Mouse (Mus musculus) lung, postnatal 4 days (tissue): ENCODE results near the gene Bad.
"Not testable (repeated sequence)": the region's sequence is repeated elsewhere in the genome, so short reads cannot be mapped to it uniquely, and the experiment has no call there.

Experiments
- DNase-seq, 2 experiments: peaks; one replicate each; pipeline ENCODE4 v3.0.0; 2021

The Bad gene

DNA sequence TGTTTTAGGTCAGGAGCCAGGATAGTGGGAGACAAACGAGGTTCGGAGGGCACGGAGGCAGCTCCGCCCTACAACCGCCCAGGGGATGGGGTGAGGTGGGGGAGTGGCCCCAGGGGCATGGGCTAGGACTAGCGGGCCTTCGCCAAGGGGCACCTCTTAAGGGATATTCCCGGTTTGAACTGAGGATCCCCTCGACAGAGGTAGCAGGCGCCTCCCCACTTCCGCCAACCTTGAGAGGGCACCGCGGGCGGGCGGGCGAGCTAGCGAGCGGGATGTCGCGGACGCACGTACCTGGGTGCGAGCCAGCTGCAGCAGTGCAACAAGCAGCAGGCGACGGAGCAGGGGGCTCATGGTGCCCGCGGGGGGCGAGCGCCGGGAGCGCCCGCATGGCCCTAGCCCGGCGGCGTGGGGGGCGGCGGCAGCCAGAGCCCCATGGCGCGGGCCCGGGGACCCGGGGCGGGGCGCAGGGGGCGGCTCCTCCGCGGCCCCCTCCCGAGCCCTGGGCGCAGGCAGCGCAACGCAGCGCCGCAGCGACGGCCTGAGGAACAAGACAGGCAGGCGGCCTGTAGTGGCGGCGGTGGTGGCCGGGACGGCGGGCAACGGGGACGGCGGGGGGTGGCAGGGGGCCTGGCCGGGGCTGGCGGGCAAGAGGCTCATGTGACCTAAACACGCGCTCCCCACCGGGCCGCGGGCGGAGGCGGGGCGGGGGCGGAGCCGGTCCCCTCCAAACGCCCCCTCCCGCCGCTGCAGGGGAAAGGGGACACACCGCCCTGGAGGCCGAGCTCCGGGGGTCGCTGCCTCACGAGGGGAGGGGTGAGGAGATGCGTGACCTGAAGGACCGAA is 45.6 kb downstream of the Bad start, which contains the start of gene Vegfb:
Gene Vegfb, minus strand, starts transcription at position 591 of the 843 bp plus-strand sequence.
- peak; percentile 68 to 79 for DNase-seq

DNA sequence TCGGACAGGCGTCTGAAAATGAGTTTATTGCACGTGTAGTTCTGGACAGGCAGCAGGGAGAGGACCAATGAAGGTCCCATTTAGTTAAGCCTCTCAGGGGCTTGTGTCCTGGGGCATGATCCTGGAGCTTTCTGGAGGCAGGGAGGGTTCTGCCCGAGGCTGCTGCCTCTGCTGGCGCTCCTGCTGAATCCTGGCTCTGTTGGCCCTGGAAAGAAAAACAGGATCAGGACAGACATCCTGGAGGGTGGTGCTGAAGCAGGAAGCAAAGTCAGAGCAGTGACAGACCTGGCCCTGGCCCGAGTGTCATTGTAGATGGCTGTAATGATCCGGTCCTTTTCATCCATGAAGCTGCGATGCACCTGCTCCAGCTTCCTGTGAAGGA is 46.2 kb downstream of the Bad start:
- no peak for DNase-seq

DNA sequence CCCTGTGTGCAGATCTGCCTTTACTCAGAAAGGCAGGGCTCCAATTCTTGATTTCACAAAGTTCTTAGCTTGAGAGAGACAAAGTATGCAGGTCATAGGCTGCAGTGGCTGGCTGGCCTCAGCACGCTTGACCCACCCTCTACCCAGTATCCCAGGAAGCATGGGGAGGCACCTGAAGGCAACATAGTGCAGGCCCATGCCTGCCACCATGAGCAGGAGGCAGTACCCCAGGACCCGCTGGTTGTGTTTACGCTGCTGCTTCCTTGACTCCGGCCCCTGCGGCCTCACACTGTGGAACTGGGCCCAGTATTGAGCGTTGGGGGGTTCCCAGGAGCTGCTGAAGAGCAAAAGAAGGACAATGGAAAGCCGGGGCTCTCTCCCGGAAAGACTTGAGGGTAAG is 47.6 kb downstream of the Bad start:
- no peak for DNase-seq

DNA sequence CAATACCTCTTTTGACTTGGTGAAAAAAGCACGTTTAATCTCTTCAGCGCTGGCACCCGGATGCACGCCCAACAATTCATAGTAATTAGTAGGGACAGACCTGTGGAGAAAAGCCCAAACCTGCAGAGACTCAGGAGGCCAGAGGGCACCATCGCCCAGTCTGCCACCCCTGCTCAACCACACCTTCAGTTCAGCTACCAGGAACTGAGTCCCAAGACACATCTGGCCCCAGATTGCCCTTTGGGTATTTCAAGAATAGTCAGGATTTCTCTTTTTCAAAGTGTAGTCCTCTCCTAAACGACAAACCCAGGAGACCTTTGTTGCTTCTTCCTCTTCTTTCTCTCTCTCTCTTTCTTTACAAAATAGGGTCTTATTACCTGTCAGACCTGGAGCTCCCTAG is 49.1 kb downstream of the Bad start:
- DNase-seq = no peak

DNA sequence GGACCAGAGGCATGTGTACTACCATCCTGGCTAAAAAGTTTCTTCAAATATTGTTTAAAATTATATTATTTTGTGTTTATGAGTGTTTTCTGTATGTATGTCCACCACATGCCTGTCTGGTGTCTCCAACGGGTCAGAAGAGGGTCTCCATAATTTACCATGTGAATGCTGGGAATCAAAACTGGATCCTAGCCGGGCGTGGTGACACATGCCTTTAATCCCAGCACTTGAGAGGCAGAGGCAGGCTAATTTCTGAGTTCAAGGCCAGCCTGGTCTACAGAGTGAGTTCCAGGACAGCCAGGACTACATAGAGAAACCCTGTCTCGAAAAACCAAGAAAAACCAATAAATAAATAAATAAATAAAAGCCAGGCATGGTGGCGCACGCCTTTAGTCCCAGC is 49.5 kb downstream of the Bad start:
- not testable (repeated sequence) for DNase-seq

DNA sequence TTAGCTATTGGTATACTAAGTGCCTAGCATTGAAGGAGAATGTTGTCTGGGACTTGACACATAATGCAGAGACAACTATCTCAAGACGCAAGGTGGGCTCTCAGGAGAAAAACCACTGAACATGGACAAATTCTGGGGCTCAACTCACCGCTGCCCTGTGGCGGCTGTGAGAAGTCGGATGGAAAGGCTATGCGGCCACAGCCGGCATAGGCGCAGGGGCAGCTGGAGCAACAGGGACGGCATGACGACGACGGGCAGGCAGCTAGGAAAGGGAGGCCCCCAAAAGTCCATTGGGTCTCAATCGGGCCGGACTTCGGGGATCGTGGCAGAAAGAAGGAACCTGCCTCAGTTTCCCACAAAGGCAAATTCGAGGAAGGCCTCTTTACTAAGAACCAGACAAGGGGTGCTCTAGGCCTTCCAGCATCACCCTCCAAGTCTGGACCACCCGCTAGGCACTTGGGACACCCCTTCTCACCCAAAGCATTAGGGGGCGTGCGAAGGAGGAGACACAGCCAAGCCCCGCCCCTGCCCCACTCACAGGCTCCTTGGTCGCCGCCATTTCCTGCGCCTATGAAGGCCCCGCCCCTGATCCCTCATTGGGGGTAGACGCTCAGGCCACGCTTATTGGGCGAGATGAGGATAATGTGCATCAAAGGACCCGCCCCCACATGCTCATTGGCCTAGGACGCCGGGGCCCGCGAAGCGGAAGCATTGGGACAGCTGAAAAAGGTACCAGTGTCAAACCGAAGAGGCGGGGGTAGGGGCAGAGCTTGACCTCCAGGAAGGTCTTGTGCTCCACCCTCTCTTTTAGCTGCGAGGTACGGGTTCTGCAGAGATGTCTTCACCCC is 50.6 kb downstream of the Bad start, which contains the start of gene Dnajc4:
Gene Dnajc4, minus strand, starts transcription at position 562 of the 848 bp plus-strand sequence.
- peak; percentile 97 to 98 for DNase-seq

DNA sequence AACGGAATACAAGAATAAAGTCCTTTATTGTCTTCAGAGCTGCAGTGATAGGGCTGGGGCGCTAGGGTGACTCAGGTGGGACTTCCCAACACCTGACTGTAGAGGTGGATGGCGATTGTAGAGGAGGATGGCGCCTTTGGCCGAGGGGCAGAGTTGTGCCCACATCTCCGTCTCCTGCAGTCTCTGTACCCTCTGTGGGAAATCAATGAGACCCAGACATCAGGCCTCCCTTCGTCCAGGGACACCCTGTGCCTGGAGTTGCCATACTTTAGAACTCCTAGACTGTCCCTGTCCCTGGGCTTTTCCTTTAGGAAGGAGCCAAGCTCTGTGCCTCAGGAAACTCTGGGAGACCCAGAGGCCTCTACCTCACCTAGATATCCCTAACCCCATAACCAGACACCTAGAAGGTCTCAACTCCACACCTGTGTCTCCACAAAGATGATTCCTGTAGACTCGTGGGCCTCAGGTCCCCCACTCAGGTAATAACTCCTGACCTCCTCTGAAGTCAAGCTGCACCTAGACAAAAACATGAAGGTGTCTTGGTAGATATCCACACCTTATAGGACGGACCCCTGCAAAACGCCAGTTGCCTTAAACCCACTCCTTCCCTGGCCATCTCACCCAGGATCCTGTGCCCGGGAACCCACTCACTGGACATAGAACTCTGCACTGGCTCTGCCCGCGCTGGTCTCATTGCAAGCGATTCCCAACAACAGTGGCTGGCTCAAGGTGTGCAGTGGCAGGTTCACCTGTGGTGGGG is 51.5 kb downstream of the Bad start:
- no peak for DNase-seq

DNA sequence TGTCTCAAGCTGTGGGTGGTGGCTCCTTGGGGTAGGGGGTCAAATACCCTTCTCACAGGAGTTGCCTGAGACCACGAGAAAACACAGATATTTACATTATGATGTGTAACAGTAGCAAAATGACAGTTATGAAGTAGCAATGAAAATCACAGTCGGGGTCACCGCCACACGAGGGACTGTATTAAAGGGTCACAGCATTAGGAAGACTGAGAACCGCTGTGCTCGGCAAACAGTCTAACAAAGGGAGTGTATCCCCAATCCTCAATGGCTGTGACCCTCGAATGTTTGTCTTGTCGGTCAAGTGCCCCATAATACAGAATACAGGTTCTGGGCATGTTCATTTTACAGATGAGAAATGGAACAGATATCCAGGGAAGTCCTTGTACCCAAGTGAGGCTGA is 52.3 kb downstream of the Bad start:
- no peak for DNase-seq

DNA sequence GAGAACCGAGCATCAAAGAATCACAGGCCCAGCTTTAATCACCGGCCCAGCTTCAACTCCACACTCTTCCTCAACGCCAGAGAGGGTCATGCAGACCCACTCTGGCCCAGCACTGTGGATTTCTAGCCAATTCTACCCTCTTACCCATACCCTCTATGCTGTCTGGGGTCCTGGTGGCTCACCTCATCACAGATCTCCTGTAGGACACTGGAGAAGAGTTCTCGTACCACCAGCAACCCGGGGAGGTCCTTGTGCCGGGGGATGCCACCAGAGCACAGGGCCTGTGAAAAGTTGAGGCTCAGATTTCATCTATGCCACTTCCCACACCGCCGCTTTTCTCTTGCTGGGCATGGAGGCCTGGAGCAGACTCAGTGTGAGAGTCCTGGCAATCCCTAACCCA is 52.8 kb downstream of the Bad start:
- no peak for DNase-seq

DNA sequence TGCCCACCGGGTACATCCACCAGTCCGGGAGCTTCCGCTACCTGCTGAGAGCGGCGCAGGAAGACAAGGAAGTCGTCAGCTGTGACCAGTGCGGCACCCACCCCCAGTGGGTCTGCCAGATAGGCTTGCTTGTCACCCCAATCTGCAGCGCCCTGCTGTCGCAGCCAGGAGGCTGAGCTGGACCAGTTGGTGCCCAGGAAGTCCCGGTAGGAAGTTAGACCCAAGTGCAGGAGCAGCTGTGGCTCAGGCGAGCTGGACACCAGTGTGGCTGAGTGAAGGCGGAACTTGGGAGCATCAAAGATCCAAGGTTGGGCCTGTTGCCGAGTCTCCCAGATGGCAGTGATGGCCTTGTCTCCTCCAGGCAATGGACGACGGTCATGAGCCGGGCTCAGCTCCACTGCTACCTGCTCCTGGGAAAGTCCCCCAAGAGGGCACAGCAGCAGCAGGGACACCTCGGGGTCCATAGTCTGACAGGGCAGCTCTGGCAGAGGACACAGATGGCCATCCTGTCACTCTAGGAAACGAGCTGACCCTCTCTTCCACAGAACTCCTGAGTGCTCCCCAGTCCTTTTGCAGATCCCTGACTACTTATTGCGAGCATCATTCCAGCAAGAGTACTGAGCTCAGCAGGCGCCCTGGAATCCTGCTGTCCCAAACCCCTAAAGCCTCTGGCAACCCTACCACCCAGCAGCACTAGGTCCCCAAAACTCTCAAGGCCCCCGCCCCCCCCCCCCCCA is 53.8 kb downstream of the Bad start:
- DNase-seq = no peak

DNA sequence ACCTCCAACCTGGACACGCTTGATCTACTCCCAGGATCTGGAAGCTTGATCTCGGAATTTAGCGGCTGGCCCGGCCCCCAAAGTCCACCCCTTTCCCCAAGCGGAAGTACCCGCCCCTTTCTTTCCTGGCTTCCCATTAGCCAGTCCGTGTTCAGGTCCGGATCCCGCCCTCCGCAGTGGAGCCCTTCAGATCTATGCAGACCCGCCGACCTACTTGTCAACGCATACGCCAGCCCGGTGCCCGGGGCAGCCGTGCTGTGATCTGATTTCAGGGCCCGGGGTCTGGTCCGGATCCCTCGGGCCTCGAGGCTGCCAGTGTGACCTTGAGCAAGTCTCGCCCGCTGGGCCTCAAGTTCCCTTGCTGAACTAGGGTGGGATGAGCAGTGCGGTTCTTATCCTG is 54.3 kb downstream of the Bad start, which contains the start of the genes Nudt22 and Trpt1:
Gene Nudt22, minus strand, starts transcription at position 112 of the 400 bp plus-strand sequence.
Gene Trpt1, plus strand, starts transcription at position 126 of the 400 bp plus-strand sequence.
- DNase-seq = peak; percentile 91

DNA sequence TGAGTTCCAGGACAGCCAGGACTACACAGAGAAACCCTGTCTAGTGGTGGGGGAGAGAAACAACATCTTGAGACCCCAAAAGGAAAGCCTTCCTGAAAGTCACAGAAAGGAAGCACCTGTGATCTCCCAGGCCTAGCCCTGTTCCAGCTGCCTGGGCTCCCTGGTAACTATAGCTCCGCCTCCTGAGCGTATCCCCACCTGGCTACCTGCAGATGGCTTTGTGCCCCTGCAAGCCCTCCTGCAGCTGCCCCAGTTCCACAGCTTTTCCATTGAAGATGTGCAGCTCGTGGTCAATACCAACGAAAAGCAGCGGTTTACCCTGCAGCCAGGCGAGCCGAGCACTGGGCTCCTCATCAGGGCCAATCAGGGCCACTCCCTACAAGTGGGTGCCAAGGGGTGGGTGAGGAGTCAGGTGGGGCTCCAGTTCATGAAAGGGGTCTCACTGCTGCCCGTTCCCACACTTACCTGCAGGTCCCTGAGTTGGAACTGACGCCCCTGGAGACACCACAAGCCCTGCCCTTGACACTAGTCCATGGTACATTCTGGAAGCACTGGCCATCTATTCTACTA is 56.1 kb downstream of the Bad start:
- peak in 1 of 2 experiments; percentile 4 for DNase-seq

DNA sequence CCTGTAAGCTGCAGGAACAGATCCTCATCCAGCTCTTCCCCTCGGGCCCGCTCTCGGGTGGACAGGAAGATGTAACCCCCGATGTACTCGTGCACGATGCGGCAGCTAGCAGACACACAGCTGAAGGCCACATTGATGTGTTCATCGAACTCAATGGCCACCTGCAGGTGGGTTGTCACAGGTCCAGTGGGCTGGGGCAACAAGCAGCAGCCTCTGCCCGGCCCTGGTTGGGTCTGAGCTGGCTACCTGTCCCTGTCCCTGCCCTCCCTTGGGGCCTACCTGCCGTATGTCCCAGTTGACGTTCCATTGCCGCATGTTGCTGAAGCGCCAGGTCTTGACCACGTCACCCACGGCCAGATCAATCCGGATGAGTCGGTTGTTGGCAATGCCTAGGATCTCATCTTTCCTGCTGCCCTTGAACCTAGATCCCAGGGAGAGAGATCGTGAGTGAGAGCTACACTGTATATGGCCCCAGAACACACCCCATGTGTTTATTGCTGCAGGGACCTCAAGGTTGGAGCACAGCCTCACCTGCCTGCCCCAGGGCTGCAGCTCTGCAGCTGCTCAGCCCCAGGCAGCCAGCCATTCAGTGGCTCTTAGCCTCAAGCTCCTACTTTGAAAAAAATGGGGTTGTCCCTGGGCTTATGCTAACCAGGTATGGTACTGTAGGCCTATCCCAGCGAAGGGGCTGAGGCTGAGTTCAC is 57.9 kb downstream of the Bad start:
- no peak for DNase-seq
